In genomic region chr17:33979512-33980050, GRCm38 (mm10) we compare ENCODE assay signal across 15 mouse cellular contexts. TPM values are rescaled to one million over a fixed set of nuclear protein-coding genes. Genes with fewer than 3 reads are reported as not detected.
DNase-seq lines count a peak whose midpoint lies in the region; ATAC-seq and TF ChIP-seq lines count a peak whose summit lies in the region.
"Had no signal": no experiment of that assay in that cellular context is flagged by ENCODE, and none has a peak within 500 bp of the region (broad histone marks: within the 10 kb centered on the region; RNA-seq: fewer than 3 reads in every experiment).

No protein-coding gene starts in this region.

- no peaks in the 10 kb centered on the region for H3K9me3 ChIP-seq in liver, embryonic 11.5 days (ENCODE audit: control insufficient read depth, low read length)
- no peaks in the 10 kb centered on the region for H3K9me3 ChIP-seq in E14TG2a.4 (ENCODE audit: low read length)
- H3K9me3 ChIP-seq in liver, embryonic 16.5 days (replicated peaks; ENCODE audit: control insufficient read depth, low read length) = no peaks in the 10 kb centered on the region
- H3K9me3 ChIP-seq: embryonic facial prominence, embryonic 13.5 days; forebrain, embryonic 15.5 days; hindbrain, embryonic 13.5 days; limb, embryonic 10.5 days; neural tube, embryonic 13.5 days had no signal

- H3K4me3 ChIP-seq in liver, adult 2 months (ENCODE audit: insufficient read depth, low read depth, low read length) = no peak overlapping the region
- H3K4me3 ChIP-seq in liver, embryonic 11.5 days (ENCODE audit: low read depth, low read length) = no peak overlapping the region
- H3K4me3 ChIP-seq in E14TG2a.4 (replicated peaks; ENCODE audit: low read length) = 0 out of 2 replicates have a peak overlapping the region, but pooled peaks have one; percentile 85
- H3K4me3 ChIP-seq in brown adipose tissue, adult 24 weeks (ENCODE audit: insufficient read depth, low read depth, low read length) = no peak overlapping the region
- no peak overlapping the region for H3K4me3 ChIP-seq in liver, embryonic 16.5 days (ENCODE audit: low read depth, low read length)
- H3K4me3 ChIP-seq: embryonic facial prominence, embryonic 13.5 days; neural tube, embryonic 13.5 days had no signal

- no peak overlapping the region for H3K4me2 ChIP-seq in liver, embryonic 11.5 days
- no peak overlapping the region for H3K4me2 ChIP-seq in liver, embryonic 16.5 days (ENCODE audit: low read depth, low read length)
- H3K4me2 ChIP-seq: forebrain, embryonic 15.5 days; hindbrain, embryonic 13.5 days; neural tube, embryonic 13.5 days had no signal

- intact Hi-C loops in left cerebral cortex, postnatal 10 days (cut with DNase I) = no loop called here
- intact Hi-C loops in left cerebral cortex, postnatal 14 days (cut with DNase I) = no loop called here

- no peak for ATAC-seq in liver, embryonic 11.5 days (replicated peaks; ENCODE audit: low FRiP score)
- ATAC-seq in liver, embryonic 16.5 days (ENCODE audit: low read depth) = no peak
- ATAC-seq: forebrain, embryonic 15.5 days had no signal

- TF ChIP-seq CTCF in liver, adult 2 months (IDR thresholded peaks at IDR 0.05; ENCODE audit: low read depth, low read length) = no peak
- TF ChIP-seq CTCF in E14TG2a.4 (conservative IDR thresholded peaks at IDR 0.05; ENCODE audit: low read length) = no peak

- H3K4me1 ChIP-seq in liver, adult 2 months (ENCODE audit: control insufficient read depth, insufficient read depth, low read length) = peaks cover 17% of the 10 kb centered on the region
- peaks cover 21% of the 10 kb centered on the region for H3K4me1 ChIP-seq in liver, embryonic 11.5 days (replicated peaks; ENCODE audit: control insufficient read depth, insufficient read depth, low read length)
- H3K4me1 ChIP-seq in E14TG2a.4 (replicated peaks; ENCODE audit: low read depth, low read length) = peaks cover 50% of the 10 kb centered on the region
- peaks cover 22% of the 10 kb centered on the region for H3K4me1 ChIP-seq in brown adipose tissue, adult 24 weeks (ENCODE audit: control insufficient read depth, insufficient read depth, insufficient read length, low read length)
- peaks cover 26% of the 10 kb centered on the region for H3K4me1 ChIP-seq in liver, embryonic 16.5 days (ENCODE audit: control insufficient read depth, low read depth, low read length)

- H3K27ac ChIP-seq in liver, adult 2 months (replicated peaks; ENCODE audit: insufficient read depth, low read depth, low read length) = peak overlapping the region; percentile 84
- H3K27ac ChIP-seq in liver, embryonic 11.5 days (ENCODE audit: low read depth, low read length) = no peak overlapping the region
- H3K27ac ChIP-seq in brown adipose tissue, adult 24 weeks (replicated peaks; ENCODE audit: low read depth, low read length) = peak overlapping the region; percentile 82
- H3K27ac ChIP-seq in liver, embryonic 16.5 days (ENCODE audit: low read length) = peak overlapping the region; percentile 51; the same call in 1 of the 2 replicates
- H3K27ac ChIP-seq: embryonic facial prominence, embryonic 13.5 days; forebrain, embryonic 15.5 days; hindbrain, embryonic 13.5 days; neural tube, embryonic 13.5 days had no signal

- 27% methylated on average over 6 of the region's 6 CpGs for WGBS in liver, adult 2 months
- 63% methylated on average over 6 of the region's 6 CpGs for WGBS in liver, embryonic 11.5 days
- 48% methylated on average over 6 of the region's 6 CpGs for WGBS in liver, embryonic 16.5 days (ENCODE audit: insufficient replicate concordance)

- H3K79me2 ChIP-seq in liver, adult 2 months (ENCODE audit: control insufficient read depth, insufficient read depth, low read length) = peaks cover 3% of the 10 kb centered on the region; the same call in 1 of the 2 replicates

- H3K9ac ChIP-seq in liver, adult 2 months (ENCODE audit: low read depth, low read length) = peak overlapping the region; percentile 27; the same call in 1 of the 2 replicates
- no peak overlapping the region for H3K9ac ChIP-seq in liver, embryonic 11.5 days (ENCODE audit: low read depth, low read length)
- no peak overlapping the region for H3K9ac ChIP-seq in liver, embryonic 16.5 days (ENCODE audit: low read depth, low read length)
- H3K9ac ChIP-seq: forebrain, embryonic 15.5 days; hindbrain, embryonic 13.5 days; neural tube, embryonic 13.5 days had no signal

- no peak for TF ChIP-seq POLR2A in liver, adult 2 months (IDR thresholded peaks at IDR 0.05; ENCODE audit: extremely low read depth, insufficient read depth, low read length)

- H3K36me3 ChIP-seq in liver, adult 2 months (ENCODE audit: control insufficient read depth, insufficient read depth, low read length) = no peaks in the 10 kb centered on the region; the same call in 1 of the 2 replicates
- no peaks in the 10 kb centered on the region for H3K36me3 ChIP-seq in liver, embryonic 11.5 days (ENCODE audit: control insufficient read depth, insufficient read depth, low read length)
- no peaks in the 10 kb centered on the region for H3K36me3 ChIP-seq in E14TG2a.4 (ENCODE audit: insufficient read depth, low read length)
- no peaks in the 10 kb centered on the region for H3K36me3 ChIP-seq in liver, embryonic 16.5 days (ENCODE audit: control insufficient read depth, insufficient read depth)
- H3K36me3 ChIP-seq: embryonic facial prominence, embryonic 13.5 days; forebrain, embryonic 15.5 days; hindbrain, embryonic 13.5 days; limb, embryonic 10.5 days; neural tube, embryonic 13.5 days had no signal

- no peaks in the 10 kb centered on the region for H3K27me3 ChIP-seq in liver, adult 2 months (ENCODE audit: control insufficient read depth, insufficient read depth, low read length)
- H3K27me3 ChIP-seq in liver, embryonic 11.5 days (replicated peaks; ENCODE audit: control insufficient read depth, insufficient read depth, low read length) = peaks cover 18% of the 10 kb centered on the region
- H3K27me3 ChIP-seq in E14TG2a.4 (ENCODE audit: insufficient read depth, low read length) = peaks cover 29% of the 10 kb centered on the region
- peaks cover 15% of the 10 kb centered on the region for H3K27me3 ChIP-seq in liver, embryonic 16.5 days (ENCODE audit: control insufficient read depth, insufficient read depth, low read depth, low read length)

- DNase-seq in liver, adult 2 months (ENCODE audit: extremely low read depth, low read depth, low spot score) = peak; percentile 99
- DNase-seq in liver, embryonic 11.5 days (ENCODE audit: low spot score) = no peak
- DNase-seq in left cerebral cortex, postnatal 10 days (ENCODE audit: extremely low spot score in 1 of 2, low spot score in 2 of 2) = no peak
- no peak for DNase-seq in left cerebral cortex, postnatal 14 days (ENCODE audit: low spot score in 2 of 2)
- DNase-seq: gastrocnemius, postnatal 25 days; midbrain, embryonic 14.5 days; right cerebral cortex, adult 18-20 months had no signal

RNA-seq across cellular contexts. Expression of gene H2-K1, which starts 20.6 kb away (rescaled TPM):
- 2,105 and 2,348 TPM in 2 replicates for total RNA-seq in liver, adult 2 months (2014; rRNA removed)
- 4,310 and 5,575 TPM in 2 replicates for polyA plus RNA-seq in liver, adult 2 months (2012; rRNA removed)
- 82.7 and 84.9 TPM in 2 replicates for polyA plus RNA-seq in liver, embryonic 11.5 days (2014; fragmentation: Nextera tagmentation; extraction: Ambion mirVana)
- 394 and 673 TPM in 2 replicates for polyA plus RNA-seq in brown adipose tissue, adult 24 weeks (2012; ENCODE audit: insufficient read depth, insufficient read length, missing spikeins)
- 126 and 139 TPM in 2 replicates for polyA plus RNA-seq in liver, embryonic 16.5 days (2015; fragmentation: Nextera tagmentation; extraction: Ambion mirVana)
- 10 to 100 TPM; 10.6 to 11.8 TPM for total RNA-seq in left cerebral cortex, postnatal 10 days (2021)
- total RNA-seq in left cerebral cortex, postnatal 14 days (2021) = 10 to 100 TPM; 10.3 to 13.6 TPM

RNA-seq across cellular contexts. Expression of gene Rps18, which starts 23.8 kb away (rescaled TPM):
- total RNA-seq in liver, adult 2 months (2014; rRNA removed) = 1,559 and 1,933 TPM in 2 replicates
- polyA plus RNA-seq in liver, adult 2 months (2012; rRNA removed) = 224 and 252 TPM in 2 replicates
- polyA plus RNA-seq in liver, embryonic 11.5 days (2014; fragmentation: Nextera tagmentation; extraction: Ambion mirVana) = 2,164 and 2,343 TPM in 2 replicates
- polyA plus RNA-seq in brown adipose tissue, adult 24 weeks (2012; ENCODE audit: insufficient read depth, insufficient read length, missing spikeins) = 635 and 763 TPM in 2 replicates
- 904 and 1,002 TPM in 2 replicates for polyA plus RNA-seq in liver, embryonic 16.5 days (2015; fragmentation: Nextera tagmentation; extraction: Ambion mirVana)
- 100 to 1,000 TPM; 440 to 443 TPM for total RNA-seq in left cerebral cortex, postnatal 10 days (2021)
- 100 to 1,000 TPM; 325 to 332 TPM for total RNA-seq in left cerebral cortex, postnatal 14 days (2021)

RNA-seq across cellular contexts. Expression of gene Vps52, which starts 24.0 kb away (rescaled TPM):
- total RNA-seq in liver, adult 2 months (2014; rRNA removed) = 10.5 and 10.9 TPM in 2 replicates
- polyA plus RNA-seq in liver, adult 2 months (2012; rRNA removed) = 31.1 and 40.6 TPM in 2 replicates
- polyA plus RNA-seq in liver, embryonic 11.5 days (2014; fragmentation: Nextera tagmentation; extraction: Ambion mirVana) = 47.2 and 49.1 TPM in 2 replicates
- 23.9 and 29.3 TPM in 2 replicates for polyA plus RNA-seq in brown adipose tissue, adult 24 weeks (2012; ENCODE audit: insufficient read depth, insufficient read length, missing spikeins)
- 21.3 and 21.9 TPM in 2 replicates for polyA plus RNA-seq in liver, embryonic 16.5 days (2015; fragmentation: Nextera tagmentation; extraction: Ambion mirVana)
- 10 to 100 TPM; 71.3 to 77.5 TPM for total RNA-seq in left cerebral cortex, postnatal 10 days (2021)
- total RNA-seq in left cerebral cortex, postnatal 14 days (2021) = 10 to 100 TPM; 80.3 to 83.6 TPM

RNA-seq across cellular contexts. Expression of gene B3galt4, which starts 28.3 kb away (rescaled TPM):
- 0.54 and 0.55 TPM in 2 replicates for total RNA-seq in liver, adult 2 months (2014; rRNA removed)
- polyA plus RNA-seq in liver, adult 2 months (2012; rRNA removed) = 0.68 and 0.97 TPM in 2 replicates
- polyA plus RNA-seq in liver, embryonic 11.5 days (2014; fragmentation: Nextera tagmentation; extraction: Ambion mirVana) = 2.9 and 3.5 TPM in 2 replicates
- polyA plus RNA-seq in brown adipose tissue, adult 24 weeks (2012; ENCODE audit: insufficient read depth, insufficient read length, missing spikeins) = 2.2 and 2.4 TPM in 2 replicates
- polyA plus RNA-seq in liver, embryonic 16.5 days (2015; fragmentation: Nextera tagmentation; extraction: Ambion mirVana) = 2.2 and 2.3 TPM in 2 replicates
- 1 to 10 TPM; 5.2 to 9.8 TPM for total RNA-seq in left cerebral cortex, postnatal 10 days (2021)
- total RNA-seq in left cerebral cortex, postnatal 14 days (2021) = 1 to 10 TPM; 5.6 to 8.1 TPM

RNA-seq across cellular contexts. Expression of gene Wdr46, which starts 39.1 kb away (rescaled TPM):
- 9.3 and 11.3 TPM in 2 replicates for total RNA-seq in liver, adult 2 months (2014; rRNA removed)
- 13.2 and 16.4 TPM in 2 replicates for polyA plus RNA-seq in liver, adult 2 months (2012; rRNA removed)
- polyA plus RNA-seq in liver, embryonic 11.5 days (2014; fragmentation: Nextera tagmentation; extraction: Ambion mirVana) = 62.6 and 67.0 TPM in 2 replicates
- polyA plus RNA-seq in brown adipose tissue, adult 24 weeks (2012; ENCODE audit: insufficient read depth, insufficient read length, missing spikeins) = 6.6 and 10.1 TPM in 2 replicates
- 12.2 and 13.4 TPM in 2 replicates for polyA plus RNA-seq in liver, embryonic 16.5 days (2015; fragmentation: Nextera tagmentation; extraction: Ambion mirVana)
- 10 to 100 TPM; 20.5 to 20.9 TPM for total RNA-seq in left cerebral cortex, postnatal 10 days (2021)
- total RNA-seq in left cerebral cortex, postnatal 14 days (2021) = 10 to 100 TPM; 14.1 to 17.2 TPM
